Mouse (Mus musculus) heart, adult 18-20 months (tissue): Measurements from ENCODE around the gene Vps13d. TPM values are rescaled to one million over a fixed set of nuclear protein-coding genes. Genes with fewer than 3 reads are reported as not detected.

Experiments
- DNase-seq, 2 experiments: peaks; one replicate each; pipeline ENCODE4 v3.0.0; 2021 to 2022; ENCODE audit warnings: mixed read lengths in 1 of 2
- total RNA-seq, 2 experiments: library from RNA; stranded (reverse); gene quantifications; 2 replicates each; pipeline ENCODE4 v1.2.3; 2021

The Vps13d gene
- total RNA-seq, 2 experiments from 2014 or later = 75.5 to 76.4 TPM

- DNase-seq = no peak
Measured at GRCm38 (mm10) chr4:145086509-145086908, 108.3 kb downstream of the Vps13d start.

- DNase-seq = no peak
Measured at GRCm38 (mm10) chr4:145079324-145079723, 115.5 kb downstream of the Vps13d start.

GRCm38 (mm10) chr4:145074276-145074675, 120.5 kb downstream of the Vps13d start:
- DNase-seq = peak in 1 of 2 experiments; percentile 26

- DNase-seq = no peak
Measured at GRCm38 (mm10) chr4:145073728-145074127, 121.1 kb downstream of the Vps13d start.

DNA sequence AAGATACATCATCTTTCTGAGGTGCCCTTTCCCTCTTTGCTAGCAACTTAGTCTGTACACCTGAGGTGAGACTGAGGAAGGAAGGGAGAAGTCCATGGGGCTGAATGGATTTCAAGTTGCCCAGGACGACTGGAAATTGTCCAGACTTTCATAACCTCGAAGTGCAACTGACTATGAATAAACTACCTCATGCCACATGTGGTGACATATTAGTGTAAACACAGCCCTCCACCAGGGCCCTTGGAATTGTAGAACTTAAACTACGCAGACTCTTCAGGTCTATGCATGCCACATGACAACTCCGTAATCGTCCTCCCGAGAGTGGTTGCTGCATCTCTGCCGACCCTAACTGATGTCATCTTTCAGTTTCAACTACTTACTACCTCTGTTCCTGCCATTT, 122.9 kb downstream of the Vps13d start:
- no peak for DNase-seq

GRCm38 (mm10) chr4:145067019-145067680, 127.7 kb downstream of the Vps13d start:
- DNase-seq = no peak

DNA sequence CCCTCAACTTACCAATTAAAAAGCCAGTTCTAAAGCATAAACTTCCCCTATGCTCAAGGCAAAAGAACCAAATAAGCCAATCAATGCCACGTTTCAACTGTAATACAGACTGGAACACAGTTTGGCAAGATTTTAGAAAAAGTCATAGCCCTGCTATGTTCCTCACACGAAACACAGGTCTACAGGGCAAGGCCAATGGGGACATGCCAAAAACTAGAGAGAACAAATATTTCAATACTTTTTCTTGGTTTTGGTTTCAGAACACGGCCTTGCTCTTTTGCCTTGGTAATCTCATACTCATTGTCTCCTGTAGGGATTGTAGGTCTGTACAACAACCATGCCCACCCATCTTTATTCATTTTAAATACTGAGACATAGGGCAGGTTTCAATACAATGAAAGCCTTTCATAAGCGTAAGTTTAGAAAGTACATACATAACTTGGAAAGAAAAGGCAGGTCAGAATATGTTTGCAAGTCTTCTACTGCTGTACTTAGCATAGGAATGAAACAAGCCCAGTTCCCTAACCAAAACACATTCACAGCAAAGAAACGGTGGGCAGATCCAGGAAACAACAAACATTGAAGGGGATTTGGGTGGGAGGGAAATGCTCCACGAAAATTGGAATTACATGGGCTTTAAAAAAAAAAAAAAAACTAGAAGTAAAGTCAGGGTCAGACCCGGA, 128.3 kb downstream of the Vps13d start:
- no peak for DNase-seq

- DNase-seq = no peak
Measured at GRCm38 (mm10) chr4:145058749-145059442, 135.9 kb downstream of the Vps13d start.

- DNase-seq = no peak
Measured at GRCm38 (mm10) chr4:145056346-145056745, 138.5 kb downstream of the Vps13d start.

DNA sequence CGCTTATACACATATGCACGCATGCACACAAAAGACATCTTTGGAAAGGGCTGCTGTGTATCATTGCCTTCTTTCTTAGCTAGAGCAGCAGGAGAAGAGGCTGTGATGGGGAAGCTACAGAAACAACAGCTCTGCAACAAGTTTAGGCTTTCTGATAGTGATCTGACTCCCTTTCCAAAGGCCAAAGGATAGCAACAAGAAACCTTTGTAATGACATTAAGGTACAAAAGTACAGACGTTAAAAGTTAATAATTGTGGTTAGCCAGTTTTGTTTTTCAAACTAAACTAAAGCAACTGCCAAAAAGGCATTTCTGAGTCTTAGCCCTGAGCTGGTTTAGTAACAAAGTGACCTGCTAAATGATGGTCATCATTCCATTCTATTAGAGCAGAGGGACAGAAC, 139.0 kb downstream of the Vps13d start:
- no peak for DNase-seq

DNA sequence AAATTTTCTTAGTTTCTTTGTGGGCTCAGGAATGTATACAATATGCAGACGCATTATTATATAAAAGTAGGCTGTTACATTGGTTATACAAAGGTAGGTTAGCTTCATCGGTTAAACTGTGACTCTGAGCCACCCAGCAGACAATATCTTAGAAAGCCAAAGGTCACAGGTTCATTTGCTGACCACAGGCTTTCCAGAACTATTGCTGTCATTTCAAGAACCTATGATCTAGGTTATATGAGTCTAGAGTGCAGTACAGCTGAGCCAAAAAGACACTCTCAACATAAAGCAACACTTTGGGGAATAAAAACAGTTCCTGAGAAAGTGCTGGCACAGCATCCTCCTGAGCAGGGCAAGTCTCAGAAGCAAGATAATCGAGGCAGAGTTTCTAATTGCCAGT, 140.4 kb downstream of the Vps13d start:
- no peak for DNase-seq

GRCm38 (mm10) chr4:145052697-145053096, 142.1 kb downstream of the Vps13d start:
- DNase-seq = no peak

GRCm38 (mm10) chr4:145052282-145052681, 142.5 kb downstream of the Vps13d start:
- peak in 1 of 2 experiments; percentile 62 for DNase-seq

DNA sequence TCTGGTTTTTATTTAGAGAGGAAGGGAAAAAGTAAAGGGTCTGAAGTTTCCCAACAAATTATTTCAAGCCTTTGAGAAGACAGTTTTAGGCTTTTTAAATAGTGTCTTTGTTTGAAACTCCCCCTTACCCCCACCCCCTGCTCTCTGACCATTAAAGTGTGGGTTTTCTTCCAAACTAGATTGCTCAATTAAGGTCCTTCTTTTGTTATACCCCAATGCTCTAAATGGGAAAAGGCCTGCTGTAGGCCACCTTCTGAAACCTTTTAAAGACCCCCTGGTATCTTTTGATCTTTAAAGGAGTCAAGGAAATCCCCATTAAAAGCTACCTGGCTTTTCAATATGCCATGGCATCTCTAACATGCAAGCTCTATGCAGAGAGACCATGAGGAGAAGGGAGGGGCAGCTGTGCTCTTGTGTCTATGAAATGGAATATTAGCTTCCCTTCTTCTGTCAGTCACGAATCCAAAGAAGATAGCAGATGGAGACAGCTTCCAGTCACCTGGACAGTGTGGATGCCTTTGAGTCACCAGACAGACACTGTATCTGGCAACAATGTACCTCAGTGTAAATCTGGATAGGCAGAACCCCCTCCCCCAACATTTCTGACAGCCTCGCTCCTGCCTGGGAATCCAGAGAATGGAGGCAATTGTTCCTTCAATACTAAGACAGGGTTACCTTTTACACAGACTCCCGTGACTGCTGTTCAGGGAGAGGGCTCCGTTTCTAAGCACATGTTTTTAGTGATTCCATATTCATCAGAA, 143.4 kb downstream of the Vps13d start:
- no peak for DNase-seq

DNA sequence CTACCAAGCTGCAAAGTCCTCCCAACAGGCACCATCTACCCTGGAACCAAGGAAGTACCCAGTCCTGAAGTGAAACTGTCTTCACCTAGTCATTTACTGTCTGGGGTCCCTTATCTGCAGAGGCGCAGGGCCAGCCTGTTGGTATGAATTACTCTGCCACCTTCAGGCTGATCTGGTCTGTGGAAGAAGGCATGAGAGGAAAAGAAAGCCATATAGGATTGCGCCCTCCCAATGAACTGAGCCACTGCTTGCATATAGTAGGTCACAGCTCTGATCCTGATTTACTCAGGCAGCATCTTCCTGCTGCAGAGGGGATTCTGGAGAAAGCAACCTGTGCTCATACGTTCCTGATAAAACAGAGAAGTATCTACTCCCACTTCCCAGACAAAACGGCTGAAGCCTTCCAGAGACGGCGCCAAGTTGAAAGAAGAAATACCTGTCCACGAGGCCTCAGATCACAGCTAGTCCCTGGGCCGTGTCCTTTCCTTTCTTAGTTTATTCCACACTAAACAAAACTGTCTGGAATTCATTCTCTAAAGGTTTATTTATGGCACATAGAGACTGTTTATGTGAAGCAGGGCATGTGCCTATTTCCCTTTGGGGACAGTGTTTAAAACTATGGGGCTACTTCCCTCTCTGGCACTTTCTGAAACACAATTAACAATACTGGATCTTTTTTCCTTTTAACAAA, 144.1 kb downstream of the Vps13d start:
- DNase-seq = peak in 1 of 2 experiments; percentile 61

DNA sequence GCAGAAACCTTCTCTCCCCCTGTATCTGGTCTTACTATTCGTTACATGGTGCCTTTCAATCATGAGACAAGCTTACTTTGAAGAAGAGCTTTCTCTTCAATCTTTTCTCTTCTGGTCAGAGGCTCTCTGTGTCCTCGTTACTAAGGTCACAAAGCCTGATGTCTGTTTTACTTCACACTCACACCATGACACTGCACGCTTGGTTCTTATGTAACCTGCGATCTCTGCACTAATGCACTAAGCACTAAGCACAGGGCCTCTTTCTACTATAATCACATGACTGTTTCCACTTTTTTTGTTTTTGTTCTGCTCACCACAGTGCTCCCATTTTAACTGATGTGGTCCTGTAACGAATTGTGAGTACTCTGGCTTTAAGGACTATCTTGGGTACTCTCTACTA, 146.8 kb downstream of the Vps13d start:
- DNase-seq = peak in 1 of 2 experiments; percentile 54

GRCm38 (mm10) chr4:145046032-145046401, 148.8 kb downstream of the Vps13d start:
- no peak for DNase-seq

- DNase-seq = peak in 1 of 2 experiments; percentile 46
Measured at GRCm38 (mm10) chr4:145045312-145046031, 149.3 kb downstream of the Vps13d start.

DNA sequence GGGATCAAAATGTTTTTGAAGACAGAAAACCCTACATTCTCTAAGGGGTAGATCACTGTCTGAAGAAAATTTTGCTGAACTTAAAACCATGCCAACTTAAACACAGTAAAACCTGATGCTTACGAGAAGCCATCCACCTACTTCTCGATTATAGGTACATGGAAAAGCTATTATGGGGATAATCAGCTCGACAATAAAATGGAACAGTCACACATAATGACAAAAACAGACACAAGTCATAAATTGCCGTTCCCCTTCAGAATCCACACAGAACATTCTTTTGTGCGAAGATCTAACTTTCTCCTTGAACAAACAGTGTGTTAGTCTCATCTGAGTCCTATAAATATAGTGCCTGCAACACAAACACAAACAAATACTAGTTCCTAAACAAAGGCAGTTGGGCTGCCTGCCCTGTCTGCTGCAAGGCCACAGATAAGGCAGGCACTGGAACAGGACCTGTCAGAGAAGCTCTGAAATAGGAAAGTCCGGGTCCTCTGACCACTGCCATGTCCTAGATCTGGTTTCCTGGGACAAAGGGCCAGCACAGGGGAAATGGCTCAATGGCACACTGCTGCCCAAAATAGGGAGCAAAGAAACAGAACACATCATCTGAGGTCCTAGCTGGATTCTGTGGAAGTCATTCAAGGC, 153.5 kb downstream of the Vps13d start:
- DNase-seq = peak; percentile 69 to 86

DNA sequence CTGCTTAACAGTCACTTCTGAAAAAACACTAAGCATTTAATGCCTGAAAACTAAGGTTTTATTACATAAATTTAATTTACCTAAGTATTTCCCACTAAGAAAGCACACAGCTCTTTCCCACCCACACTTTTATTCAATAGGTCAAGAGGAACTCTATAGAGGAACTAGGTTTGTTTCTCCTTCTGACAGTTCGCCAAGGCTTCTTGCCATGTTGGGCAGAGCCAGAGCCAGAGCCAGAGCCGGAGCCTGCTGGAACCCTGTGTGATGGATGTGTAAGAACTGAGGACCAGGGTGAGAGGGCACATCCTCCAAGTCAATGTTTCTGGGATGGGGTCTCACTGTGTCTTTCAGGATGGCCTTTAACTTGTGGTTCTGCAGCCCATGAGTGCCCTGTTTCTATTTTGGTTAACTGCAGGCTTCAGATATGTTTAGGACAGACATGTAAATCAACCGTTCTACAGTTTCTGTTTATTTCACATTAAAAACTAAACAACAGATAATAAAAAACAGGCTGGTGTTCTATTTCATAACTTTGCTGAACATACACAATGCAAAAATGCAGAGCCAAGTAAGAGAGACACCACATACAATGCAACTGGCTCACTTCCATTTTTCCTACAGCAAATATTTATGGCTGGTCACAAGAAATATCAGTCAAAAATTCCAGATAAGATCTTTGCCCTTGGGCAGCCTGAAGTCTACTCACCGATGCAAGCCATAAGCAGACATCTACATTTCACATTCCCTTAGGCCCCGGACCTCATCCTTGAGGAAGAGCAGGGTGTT, 157.0 kb downstream of the Vps13d start:
- peak in 1 of 2 experiments; percentile 59 for DNase-seq
